Mouse (Mus musculus) heart, embryonic 12.5 days (tissue): ENCODE measurements around the gene Slc34a3. TPM values are rescaled to one million over a fixed set of nuclear protein-coding genes. Genes with fewer than 3 reads are reported as not detected.
A peak's percentile ranks its signal among the peaks of the same experiment; 100 is the strongest.

Experiments used
- ATAC-seq: fragments of 200-750 bp; cut with Nextera tagmentation; 2 replicates; pipeline ENCODE4 v1.8.0; 2017; ENCODE audit warnings: moderate TSS enrichment, moderate library complexity; ENCODE audit not compliant: insufficient number of reproducible peaks, low FRiP score
- H3K27ac ChIP-seq: fragments of 300-500 bp; sonication (generic); 2 replicates; pipeline ENCODE4 v1.5.1; 2016; ENCODE audit warnings: mild to moderate bottlenecking, moderate library complexity; ENCODE audit not compliant: poor library complexity, severe bottlenecking
- H3K27me3 ChIP-seq: fragments of 300-500 bp; sonication (generic); replicated peaks from 2 replicates; pipeline ENCODE4 v1.6.1; 2016; ENCODE audit warnings: mild to moderate bottlenecking, moderate library complexity
- H3K36me3 ChIP-seq: fragments of 300-500 bp; sonication (generic); 2 replicates; pipeline ENCODE4 v1.6.1; 2016; ENCODE audit warnings: mild to moderate bottlenecking, moderate library complexity
- H3K4me1 ChIP-seq: fragments of 300-500 bp; sonication (generic); replicated peaks from 2 replicates; pipeline ENCODE4 v1.6.1; 2016; ENCODE audit warnings: mild to moderate bottlenecking
- H3K4me2 ChIP-seq: fragments of 300-500 bp; sonication (generic); 2 replicates; pipeline ENCODE4 v1.6.1; 2016; ENCODE audit warnings: mild to moderate bottlenecking, moderate library complexity
- H3K4me3 ChIP-seq: fragments of 300-500 bp; sonication (generic); 2 replicates; pipeline ENCODE4 v1.5.1; 2016; ENCODE audit warnings: mild to moderate bottlenecking
- H3K9ac ChIP-seq: fragments of 300-500 bp; sonication (generic); 2 replicates; pipeline ENCODE4 v1.6.1; 2016; ENCODE audit warnings: mild to moderate bottlenecking, moderate library complexity
- H3K9me3 ChIP-seq: fragments of 300-500 bp; sonication (generic); replicated peaks from 2 replicates; pipeline ENCODE4 v1.6.1; 2016; ENCODE audit warnings: mild to moderate bottlenecking, moderate library complexity
- WGBS: fragments of 180-500 bp; shearing (Covaris S2); methylation state at CpG from one replicate; pipeline ENCODE4 v1.1.7; 2016; 5-methylcytosine and 5-hydroxymethylcytosine counted together
- polyA plus RNA-seq: library from polyadenylated mRNA; unstranded; fragments of >200 nt; fragmentation: Nextera tagmentation; extraction: Ambion mirVana; gene quantifications from 2 replicates; pipeline ENCODE4 v1.2.1, GENCODE M21; 2016

The Slc34a3 gene
- polyA plus RNA-seq, 1 experiment from 2014 or later = not detected

DNA sequence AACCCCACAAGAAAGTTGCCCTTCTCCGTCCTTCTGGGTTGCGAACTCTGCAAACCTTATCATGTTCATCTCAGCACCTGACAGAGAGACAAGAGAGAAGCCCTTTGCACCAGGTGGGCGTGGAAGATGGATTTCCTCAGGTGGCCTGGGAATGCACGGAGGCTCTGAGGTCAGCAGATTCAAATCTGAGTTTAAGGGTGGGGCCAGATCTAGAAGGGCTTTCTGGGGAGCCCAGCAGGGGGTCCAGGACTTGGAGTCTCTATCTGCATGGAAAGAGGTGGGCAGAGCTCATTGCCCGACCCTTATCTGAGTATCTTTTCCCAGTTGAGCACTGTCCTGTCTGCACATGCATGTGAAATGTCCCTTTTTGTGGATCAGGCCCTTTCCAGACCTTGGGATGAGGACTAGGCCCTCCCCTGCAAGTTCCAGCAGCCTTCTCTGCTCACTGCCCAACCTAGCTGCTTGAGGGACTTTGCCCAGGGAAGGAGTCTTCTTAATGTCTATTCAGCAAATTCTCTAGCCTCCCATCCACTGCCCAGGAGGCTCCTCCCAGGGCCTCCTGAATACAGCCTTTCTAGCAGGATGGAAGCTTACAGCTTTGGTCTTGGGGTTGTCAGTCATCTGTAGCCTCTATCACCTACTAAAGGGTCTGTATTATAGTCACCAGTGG is 522 bp upstream of the Slc34a3 start:
- Histone ChIP-seq H3K4me2 (no peak overlapping the region), H3K4me1 (no peaks in the 10 kb centered on the region), H3K27me3 (peaks cover 75% of the 10 kb centered on the region), H3K9ac (no peak overlapping the region), H3K36me3 (no peaks in the 10 kb centered on the region), H3K9me3 (no peaks in the 10 kb centered on the region), H3K4me3 (no peak overlapping the region), H3K27ac (no peak overlapping the region)
- WGBS = 58% methylated on average over 5 of the region's 5 CpGs
- ATAC-seq = no peak

DNA sequence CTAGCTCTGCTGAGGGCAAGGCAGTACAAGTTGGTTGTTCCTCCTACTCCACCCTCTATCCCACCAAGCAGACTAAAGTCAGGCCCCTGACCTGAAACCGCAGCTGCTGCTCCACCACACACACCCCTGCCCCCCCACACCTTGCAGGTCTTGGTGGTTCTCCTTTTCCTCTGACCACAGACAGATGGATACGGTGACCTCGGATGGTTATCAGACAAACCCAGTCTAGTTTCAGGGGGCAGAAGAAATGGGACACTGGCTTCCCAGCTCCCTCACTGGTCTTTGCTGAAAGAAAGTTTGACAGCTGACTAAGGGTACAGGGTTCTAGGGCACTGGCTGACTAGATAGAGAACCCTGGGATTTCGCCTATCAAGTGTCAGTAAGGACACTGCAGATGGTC is 743 bp downstream of the Slc34a3 start:
- Histone ChIP-seq H3K4me1 (0 out of 2 replicates have a peak, but pooled peaks cover 2% of the 10 kb centered on the region), H3K27me3 (peaks cover 67% of the 10 kb centered on the region), H3K4me3 (no peak overlapping the region), H3K27ac (no peak overlapping the region), H3K9ac (no peak overlapping the region), H3K36me3 (no peaks in the 10 kb centered on the region), H3K4me2 (no peak overlapping the region), H3K9me3 (no peaks in the 10 kb centered on the region)
- WGBS = 70% methylated on average over 4 of the region's 4 CpGs
- no peak for ATAC-seq

DNA sequence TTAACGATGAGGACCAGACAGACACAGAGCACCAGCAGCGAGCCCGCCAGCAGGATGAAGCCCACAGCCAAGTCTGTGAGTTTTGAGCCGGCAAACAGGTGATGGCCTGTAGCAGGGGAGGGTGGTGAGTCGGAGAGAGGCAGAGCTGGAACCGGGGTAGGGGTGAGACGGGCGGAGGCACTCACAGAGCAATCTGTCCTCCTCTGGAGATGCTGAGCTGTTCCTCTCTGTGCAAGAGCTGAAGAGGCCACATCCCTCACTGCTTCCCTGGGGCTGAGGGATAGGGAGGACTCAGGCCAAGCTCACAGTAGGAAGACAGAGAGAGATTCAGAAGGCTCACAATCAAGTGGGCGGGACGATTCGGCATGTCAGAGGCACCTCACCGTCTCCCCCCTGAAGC is 3.1 kb downstream of the Slc34a3 start:
- peaks cover 64% of the 10 kb centered on the region for H3K27me3 ChIP-seq
- H3K27ac ChIP-seq = no peak overlapping the region
- H3K36me3 ChIP-seq = no peaks in the 10 kb centered on the region
- no peak overlapping the region for H3K4me3 ChIP-seq
- no peak overlapping the region for H3K9ac ChIP-seq
- no peaks in the 10 kb centered on the region for H3K9me3 ChIP-seq
- ATAC-seq = no peak
- 46% methylated on average over 12 of the region's 12 CpGs for WGBS
- 0 out of 2 replicates have a peak, but pooled peaks cover 6% of the 10 kb centered on the region for H3K4me1 ChIP-seq
- H3K4me2 ChIP-seq = no peak overlapping the region

DNA sequence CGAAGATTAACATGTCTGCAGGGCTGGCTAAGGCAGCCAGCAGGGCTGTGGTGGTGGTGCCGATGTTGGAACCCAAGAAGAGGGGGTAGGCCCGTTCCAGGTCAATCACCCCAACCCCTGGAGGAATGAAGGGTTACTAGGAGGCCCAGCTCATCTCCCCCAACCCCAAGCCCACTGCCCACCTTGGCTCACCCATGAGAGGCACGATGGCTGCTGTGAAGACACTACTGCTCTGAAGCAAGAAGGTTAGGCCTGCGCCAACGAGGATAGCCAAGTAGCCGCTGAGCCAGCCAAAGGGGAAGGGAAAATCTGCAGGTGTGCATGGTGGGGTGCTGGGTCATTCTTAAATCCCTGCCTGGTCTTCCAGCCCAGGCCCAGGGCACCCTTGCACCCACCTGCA is 3.6 kb downstream of the Slc34a3 start:
- Histone ChIP-seq H3K4me2 (no peak overlapping the region), H3K27me3 (peaks cover 60% of the 10 kb centered on the region), H3K4me1 (peaks cover 10% of the 10 kb centered on the region), H3K36me3 (no peaks in the 10 kb centered on the region), H3K27ac (no peak overlapping the region), H3K9ac (no peak overlapping the region), H3K9me3 (no peaks in the 10 kb centered on the region), H3K4me3 (no peak overlapping the region)
- ATAC-seq = no peak
- WGBS = 78% methylated on average over 7 of the region's 7 CpGs

DNA sequence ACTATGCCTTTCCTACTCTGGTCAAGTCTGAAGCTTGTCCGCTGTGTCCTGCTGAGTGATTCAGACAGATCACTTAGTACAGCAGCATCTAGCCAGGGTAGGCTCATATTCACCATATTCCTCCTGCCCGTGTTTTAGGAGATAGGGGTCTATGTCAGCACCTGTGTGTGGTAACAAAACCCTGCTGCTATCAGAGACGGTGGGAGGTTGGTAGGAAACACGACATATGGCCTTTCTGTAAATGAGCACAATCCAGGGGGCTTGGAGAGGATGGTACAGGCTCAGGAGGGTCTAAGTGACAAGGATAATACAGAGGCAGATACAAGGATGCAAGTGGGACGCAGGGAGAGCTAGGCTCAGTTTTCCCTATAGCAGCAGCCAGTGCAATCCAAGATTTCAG is 4.6 kb downstream of the Slc34a3 start:
- ATAC-seq = no peak
- Histone ChIP-seq H3K36me3 (no peaks in the 10 kb centered on the region), H3K4me1 (peaks cover 11% of the 10 kb centered on the region), H3K27me3 (peaks cover 51% of the 10 kb centered on the region), H3K27ac (no peak overlapping the region), H3K4me3 (no peak overlapping the region), H3K9ac (no peak overlapping the region), H3K9me3 (no peaks in the 10 kb centered on the region), H3K4me2 (no peak overlapping the region)
- 72% methylated on average over 5 of the region's 5 CpGs for WGBS

DNA sequence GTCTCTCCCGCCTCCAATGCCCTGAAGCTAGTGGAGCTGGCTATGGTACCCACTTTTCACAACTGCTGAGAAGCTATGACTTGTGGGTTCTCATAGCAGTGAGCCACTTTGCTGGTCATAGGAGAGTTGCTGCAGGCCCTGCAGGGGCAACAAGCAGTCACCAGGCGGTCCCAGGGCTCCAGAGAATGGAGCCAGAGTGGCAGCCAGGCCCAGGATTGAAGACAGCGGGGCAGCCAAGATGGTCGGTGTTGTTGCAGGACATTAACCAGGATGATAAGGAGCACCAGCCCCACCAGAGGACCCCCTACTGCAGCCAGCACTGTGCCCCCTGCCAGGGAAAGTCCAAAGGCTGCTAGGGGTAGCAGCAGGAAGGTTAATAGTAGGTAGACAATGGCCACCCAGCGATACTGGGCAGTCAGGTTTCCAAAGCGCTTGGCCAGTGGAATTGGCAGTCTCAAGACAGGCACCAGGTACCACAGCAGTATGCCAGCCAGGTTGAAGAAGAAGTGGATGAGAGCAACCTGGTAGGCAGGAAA is 5.1 kb downstream of the Slc34a3 start:
- Histone ChIP-seq H3K9me3 (no peaks in the 10 kb centered on the region), H3K4me1 (peaks cover 11% of the 10 kb centered on the region), H3K9ac (no peak overlapping the region), H3K36me3 (no peaks in the 10 kb centered on the region), H3K4me2 (peak overlapping the region; percentile 60), H3K27ac (no peak overlapping the region), H3K4me3 (no peak overlapping the region), H3K27me3 (peaks cover 46% of the 10 kb centered on the region)
- WGBS = 65% methylated on average over 6 of the region's 6 CpGs
- no peak for ATAC-seq

DNA sequence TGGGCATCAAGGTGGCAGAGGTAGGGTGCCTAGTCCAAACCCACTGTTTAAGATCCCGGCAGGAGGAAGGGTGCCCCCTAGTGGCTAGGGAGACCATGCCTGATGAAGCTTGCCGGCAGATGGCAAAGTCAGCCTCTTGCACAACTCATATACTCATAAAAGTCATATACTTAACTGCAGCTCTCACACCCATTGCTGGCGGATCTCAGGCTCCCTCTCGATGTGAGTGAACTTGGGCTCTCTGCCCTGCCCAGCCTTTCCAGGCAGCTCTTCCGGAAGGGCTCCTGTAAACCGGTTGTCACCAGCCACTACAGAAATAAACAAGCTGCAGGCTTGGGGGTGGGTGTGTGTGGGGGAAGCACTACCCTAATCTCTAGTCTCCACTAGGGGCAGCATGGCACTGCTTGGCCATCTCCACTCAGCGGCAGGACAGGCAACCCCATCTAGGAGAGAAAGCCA is 5.7 kb downstream of the Slc34a3 start:
- Histone ChIP-seq H3K4me3 (peak overlapping the region; percentile 32), H3K27me3 (peaks cover 40% of the 10 kb centered on the region), H3K4me1 (peaks cover 15% of the 10 kb centered on the region), H3K4me2 (peak overlapping the region; percentile 60), H3K27ac (peak overlapping the region; percentile 58), H3K9me3 (no peaks in the 10 kb centered on the region), H3K36me3 (peaks cover 2% of the 10 kb centered on the region; the same call in 1 of the 2 replicates), H3K9ac (no peak overlapping the region)
- ATAC-seq = no peak
- under 1% methylated on average over 7 of the region's 7 CpGs for WGBS

DNA sequence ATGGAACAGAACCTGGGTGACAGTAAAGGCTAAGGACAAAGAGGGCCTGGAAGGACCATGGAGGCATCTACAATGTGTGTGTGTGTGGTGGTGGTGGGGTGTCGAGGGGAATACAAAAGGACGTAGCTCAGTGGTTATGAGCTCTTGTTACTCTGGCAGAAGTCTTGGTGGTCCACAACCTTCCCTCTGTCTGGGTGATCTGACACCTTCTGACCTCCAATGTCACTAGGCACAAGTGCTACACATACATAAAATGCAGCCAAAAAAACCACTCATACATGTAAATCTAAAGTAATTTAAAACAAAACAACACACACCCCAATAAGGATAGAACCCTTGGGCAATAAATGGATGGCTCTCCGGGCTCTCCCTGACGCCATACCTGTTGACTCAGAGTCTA is 6.8 kb downstream of the Slc34a3 start:
- no peak overlapping the region for H3K27ac ChIP-seq
- WGBS = 88% methylated on average over 4 of the region's 4 CpGs
- no peaks in the 10 kb centered on the region for H3K9me3 ChIP-seq
- no peak overlapping the region for H3K9ac ChIP-seq
- H3K4me3 ChIP-seq = no peak overlapping the region
- ATAC-seq = no peak
- peaks cover 19% of the 10 kb centered on the region for H3K4me1 ChIP-seq
- H3K36me3 ChIP-seq = peaks cover 3% of the 10 kb centered on the region; the same call in 1 of the 2 replicates
- no peak overlapping the region for H3K4me2 ChIP-seq
- H3K27me3 ChIP-seq = peaks cover 30% of the 10 kb centered on the region

DNA sequence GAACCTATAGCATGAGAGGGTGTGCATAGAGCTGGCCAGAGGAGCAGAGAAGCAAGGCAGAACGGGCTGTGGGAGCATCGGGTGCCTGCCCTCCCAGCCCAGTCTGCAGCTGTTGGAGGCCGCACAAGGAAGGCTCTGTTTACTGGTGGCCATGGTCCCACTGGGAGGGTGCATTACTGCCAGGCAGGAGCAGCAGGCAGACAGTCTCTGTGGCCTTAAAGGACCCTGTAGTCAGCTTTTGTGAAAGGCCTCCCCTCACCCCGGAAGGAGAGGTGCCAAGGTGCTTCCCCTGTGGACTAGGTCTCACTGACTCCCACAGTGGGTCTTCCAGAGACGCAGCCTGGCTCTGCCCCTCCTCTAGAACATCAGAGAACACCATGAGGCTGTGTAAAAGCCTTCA is 7.3 kb downstream of the Slc34a3 start:
- H3K4me2 ChIP-seq = no peak overlapping the region
- no peaks in the 10 kb centered on the region for H3K9me3 ChIP-seq
- H3K27me3 ChIP-seq = peaks cover 24% of the 10 kb centered on the region
- 88% methylated on average over 5 of the region's 5 CpGs for WGBS
- ATAC-seq = no peak
- peaks cover 5% of the 10 kb centered on the region for H3K36me3 ChIP-seq
- H3K4me3 ChIP-seq = no peak overlapping the region
- H3K27ac ChIP-seq = no peak overlapping the region
- H3K9ac ChIP-seq = no peak overlapping the region
- peaks cover 19% of the 10 kb centered on the region for H3K4me1 ChIP-seq

DNA sequence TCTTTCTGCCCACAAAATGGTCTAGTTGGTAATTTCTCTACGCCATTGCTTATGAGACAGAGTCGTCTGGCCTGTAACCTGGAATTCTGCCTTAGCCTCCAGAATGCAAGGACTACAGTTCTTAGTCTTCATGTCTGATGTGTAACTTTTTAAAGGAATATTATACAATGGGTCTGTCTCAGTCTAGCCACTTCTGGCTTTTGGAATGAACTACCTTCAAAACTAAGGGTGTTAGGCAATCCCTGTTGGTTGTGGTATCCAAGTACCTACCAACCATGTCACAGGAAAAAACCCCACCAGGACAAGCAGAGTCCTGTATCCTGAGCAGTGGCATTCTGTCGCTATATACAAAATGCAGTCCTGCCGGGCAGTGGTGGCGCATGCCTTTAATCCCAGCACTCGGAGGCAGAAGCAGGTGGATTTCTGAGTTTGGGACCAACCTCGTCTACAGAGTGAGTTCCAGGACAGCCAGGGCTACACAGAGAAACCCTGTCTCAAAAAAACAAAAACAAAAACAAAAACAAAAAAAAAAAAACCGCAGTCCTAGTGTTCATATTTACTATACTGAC is 8.3 kb downstream of the Slc34a3 start:
- 0 out of 2 replicates have a peak overlapping the region, but pooled peaks have one; percentile 65 for H3K9ac ChIP-seq
- H3K36me3 ChIP-seq = peaks cover 11% of the 10 kb centered on the region
- H3K4me1 ChIP-seq = peaks cover 19% of the 10 kb centered on the region
- peaks cover 14% of the 10 kb centered on the region for H3K27me3 ChIP-seq
- peak overlapping the region; percentile 95 for H3K27ac ChIP-seq
- no peak for ATAC-seq
- H3K9me3 ChIP-seq = no peaks in the 10 kb centered on the region
- peak overlapping the region; percentile 52; the same call in 1 of the 2 replicates for H3K4me3 ChIP-seq
- H3K4me2 ChIP-seq = peak overlapping the region; percentile 51
- 73% methylated on average over 8 of the region's 8 CpGs for WGBS
